Mouse (Mus musculus): ENCODE results near the gene Smg1. TPM values are rescaled to one million over a fixed set of nuclear protein-coding genes. Genes with fewer than 3 reads are reported as not detected.

The Smg1 gene
- total and polyA plus RNA-seq, 2 experiments from 2014 or later, result 16.0 to 44.1 TPM

DNA sequence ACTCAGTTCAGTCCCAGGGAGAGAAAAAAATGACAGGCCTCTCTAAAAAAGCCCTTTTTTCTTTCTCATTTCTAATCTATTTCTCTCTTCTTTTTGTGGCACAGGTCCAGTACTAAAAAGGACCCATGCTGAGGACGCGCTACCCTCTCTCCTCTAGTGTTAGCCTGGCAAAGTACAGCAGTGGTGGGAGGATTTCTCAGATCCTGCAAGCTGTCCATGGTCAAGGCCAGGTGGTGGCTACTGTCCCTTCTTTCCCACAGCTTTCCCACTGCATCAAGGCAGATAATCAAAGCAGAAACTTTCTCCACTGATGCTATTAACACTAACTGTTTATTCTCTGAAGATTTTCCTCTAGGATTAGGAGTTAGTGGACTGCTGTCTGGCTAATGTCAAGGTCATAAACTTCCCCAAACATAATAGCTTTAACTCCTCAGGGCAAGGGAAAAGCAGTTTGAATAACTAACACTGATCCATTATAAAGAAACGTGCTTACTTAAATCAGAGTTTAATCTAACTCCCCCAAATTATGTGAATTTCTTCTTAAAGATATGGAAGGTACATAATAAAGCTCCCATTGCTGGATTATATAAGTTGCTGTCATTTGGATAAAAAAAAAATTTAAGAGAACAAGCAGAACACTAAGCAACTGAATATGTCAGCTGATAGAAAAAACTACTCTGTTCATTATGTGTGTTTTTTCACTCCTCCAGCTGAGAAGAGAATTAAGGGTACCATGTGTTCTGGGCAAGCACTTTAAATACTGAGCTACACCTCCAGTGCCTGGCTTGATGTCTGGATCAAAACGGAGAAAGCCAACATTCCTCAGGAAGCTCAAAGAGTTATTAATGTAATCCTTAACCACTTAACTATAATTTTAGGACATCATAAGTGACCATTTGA, 119.7 kb downstream of the Smg1 start:
- ATAC-seq (ENCODE audit: low FRiP score), result no peak
- 0 out of 2 replicates have a peak, but pooled peaks cover 5% of the 10 kb centered on the region for H3K4me1 ChIP-seq (ENCODE audit: insufficient read depth, low read length)
- DNase-seq (ENCODE audit: low spot score), result no peak
- H3K27me3 ChIP-seq (ENCODE audit: insufficient read depth, low read length), result no peaks in the 10 kb centered on the region
- no peak overlapping the region for H3K4me3 ChIP-seq (ENCODE audit: low read depth, low read length)
- H3K9ac ChIP-seq (replicated peaks; ENCODE audit: low read length, poor library complexity, severe bottlenecking), result no peak overlapping the region
- no peak overlapping the region for H3K27ac ChIP-seq (ENCODE audit: low read depth, low read length)
- no peaks in the 10 kb centered on the region for H3K9me3 ChIP-seq (ENCODE audit: low read length)
- H3K4me2 ChIP-seq (ENCODE audit: low read depth, low read length, poor library complexity, severe bottlenecking), result no peak overlapping the region
- WGBS, result 95% methylated on average over 4 of the region's 4 CpGs
- TF ChIP-seq CTCF (IDR thresholded peaks at IDR 0.05), result no peak
- peaks cover 29% of the 10 kb centered on the region for H3K36me3 ChIP-seq (ENCODE audit: insufficient read depth, low read length)

DNA sequence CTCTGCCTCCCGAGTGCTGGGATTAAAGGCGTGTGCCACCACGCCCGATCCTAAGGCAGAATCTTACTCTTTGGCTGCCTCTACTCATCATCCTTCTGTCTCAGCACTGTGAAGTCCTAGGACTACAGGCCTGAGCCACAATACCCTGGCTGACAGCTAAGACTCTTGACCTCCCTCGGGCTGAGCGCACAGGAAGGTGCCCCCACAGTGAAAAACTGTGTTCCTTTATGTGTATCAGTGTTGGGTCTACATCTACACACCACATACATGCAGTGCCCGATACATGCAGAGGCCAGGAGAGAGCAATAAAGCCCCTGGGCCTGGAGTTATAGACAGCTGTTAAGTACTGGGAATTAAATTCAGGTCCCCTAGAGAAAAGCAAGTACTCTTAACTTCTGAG, 121.2 kb downstream of the Smg1 start:
- no peaks in the 10 kb centered on the region for H3K9me3 ChIP-seq (ENCODE audit: low read length)
- no peaks in the 10 kb centered on the region for H3K27me3 ChIP-seq (ENCODE audit: insufficient read depth, low read length)
- no peak overlapping the region for H3K4me2 ChIP-seq (ENCODE audit: low read depth, low read length, poor library complexity, severe bottlenecking)
- H3K9ac ChIP-seq (replicated peaks; ENCODE audit: low read length, poor library complexity, severe bottlenecking), result no peak overlapping the region
- WGBS, result 96% methylated on average over 7 of the region's 7 CpGs
- H3K36me3 ChIP-seq (ENCODE audit: insufficient read depth, low read length), result peaks cover 29% of the 10 kb centered on the region
- no peak for ATAC-seq (ENCODE audit: low FRiP score)
- no peak overlapping the region for H3K27ac ChIP-seq (ENCODE audit: low read depth, low read length)
- no peak for DNase-seq (ENCODE audit: low spot score)
- TF ChIP-seq CTCF (IDR thresholded peaks at IDR 0.05), result no peak
- no peak overlapping the region for H3K4me3 ChIP-seq (ENCODE audit: low read depth, low read length)
- H3K4me1 ChIP-seq (ENCODE audit: insufficient read depth, low read length), result no peaks in the 10 kb centered on the region

DNA sequence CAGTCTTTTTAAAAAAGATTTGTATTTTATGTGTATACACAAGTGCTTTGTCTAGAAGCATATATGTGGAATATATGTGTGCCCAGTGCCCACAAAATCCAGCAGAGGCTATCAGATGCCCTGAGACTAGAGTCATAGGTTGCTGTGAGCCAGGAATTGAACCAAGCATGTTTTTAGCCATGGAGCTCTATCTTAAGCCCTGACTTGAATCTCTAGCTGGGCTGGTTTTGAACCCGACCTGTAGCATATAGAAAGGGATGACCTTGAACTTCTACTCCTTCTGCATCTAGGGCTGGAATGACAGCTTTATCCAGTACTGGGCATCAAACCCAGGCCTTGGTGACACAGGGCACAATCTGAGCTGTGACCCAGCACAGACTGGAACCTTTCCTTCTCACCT, 122.8 kb downstream of the Smg1 start:
- 78% methylated on average over 1 of the region's 1 CpGs for WGBS
- Histone ChIP-seq H3K4me1 (ENCODE audit: insufficient read depth, low read length) (no peaks in the 10 kb centered on the region), H3K36me3 (ENCODE audit: insufficient read depth, low read length) (peaks cover 29% of the 10 kb centered on the region), H3K27ac (ENCODE audit: low read depth, low read length) (no peak overlapping the region), H3K9ac (replicated peaks; ENCODE audit: low read length, poor library complexity, severe bottlenecking) (no peak overlapping the region), H3K4me2 (ENCODE audit: low read depth, low read length, poor library complexity, severe bottlenecking) (no peak overlapping the region), H3K4me3 (ENCODE audit: low read depth, low read length) (no peak overlapping the region), H3K9me3 (ENCODE audit: low read length) (no peaks in the 10 kb centered on the region), H3K27me3 (ENCODE audit: insufficient read depth, low read length) (no peaks in the 10 kb centered on the region)
- DNase-seq (ENCODE audit: low spot score) (no peak), ATAC-seq (ENCODE audit: low FRiP score) (no peak)
- TF ChIP-seq CTCF (IDR thresholded peaks at IDR 0.05), result no peak

DNA sequence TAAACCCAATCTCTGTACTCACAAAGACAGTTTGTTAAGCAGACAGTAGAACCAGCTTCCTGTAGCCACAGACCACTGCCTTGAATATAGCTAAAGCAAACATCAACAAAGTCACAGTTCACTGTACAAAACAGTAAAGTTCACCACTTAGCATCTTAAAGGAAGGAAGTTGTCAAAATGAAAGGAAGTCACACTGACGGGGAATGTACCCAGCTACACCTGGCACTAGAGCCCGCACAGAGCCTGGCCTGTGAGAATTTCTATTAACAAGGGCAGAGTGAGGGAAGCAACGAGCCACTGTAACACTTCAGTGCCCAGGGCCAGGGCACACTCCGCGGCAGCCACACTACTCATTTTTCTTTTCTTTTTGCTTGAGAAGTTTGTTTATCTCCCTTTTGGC, 123.5 kb downstream of the Smg1 start:
- Histone ChIP-seq H3K4me2 (ENCODE audit: low read depth, low read length, poor library complexity, severe bottlenecking) (no peak overlapping the region), H3K27me3 (ENCODE audit: insufficient read depth, low read length) (no peaks in the 10 kb centered on the region), H3K9ac (replicated peaks; ENCODE audit: low read length, poor library complexity, severe bottlenecking) (no peak overlapping the region), H3K4me3 (ENCODE audit: low read depth, low read length) (no peak overlapping the region), H3K27ac (ENCODE audit: low read depth, low read length) (no peak overlapping the region), H3K4me1 (ENCODE audit: insufficient read depth, low read length) (no peaks in the 10 kb centered on the region), H3K36me3 (ENCODE audit: insufficient read depth, low read length) (peaks cover 29% of the 10 kb centered on the region), H3K9me3 (ENCODE audit: low read length) (no peaks in the 10 kb centered on the region)
- 88% methylated on average over 5 of the region's 5 CpGs for WGBS
- no peak for ATAC-seq (ENCODE audit: low FRiP score)
- TF ChIP-seq CTCF (IDR thresholded peaks at IDR 0.05), result no peak
- DNase-seq (ENCODE audit: low spot score), result no peak

DNA sequence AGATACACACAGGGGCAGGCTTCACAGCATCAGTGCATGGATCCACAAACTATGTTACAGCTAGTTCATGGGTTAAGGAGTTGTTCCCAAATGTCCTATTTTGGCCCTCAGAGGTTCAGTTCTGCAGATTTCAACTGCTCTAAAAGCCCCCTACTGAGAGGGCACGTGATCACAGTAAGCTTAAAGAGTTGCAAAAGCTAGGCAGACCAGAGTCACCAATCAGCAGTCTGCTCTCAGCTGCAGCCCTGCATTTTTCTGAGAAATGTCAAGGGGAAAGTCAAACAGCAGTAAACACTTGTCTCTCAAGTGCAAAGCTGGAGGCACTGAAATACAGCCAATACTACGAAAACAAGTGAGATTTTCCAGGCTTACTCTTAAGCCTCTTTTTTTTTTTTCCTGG, 124.3 kb downstream of the Smg1 start:
- ATAC-seq (ENCODE audit: low FRiP score) (no peak), DNase-seq (ENCODE audit: low spot score) (no peak)
- H3K4me3 ChIP-seq (ENCODE audit: low read depth, low read length), result no peak overlapping the region
- H3K27ac ChIP-seq (ENCODE audit: low read depth, low read length), result no peak overlapping the region
- H3K9me3 ChIP-seq (ENCODE audit: low read length), result no peaks in the 10 kb centered on the region
- H3K27me3 ChIP-seq (ENCODE audit: insufficient read depth, low read length), result no peaks in the 10 kb centered on the region
- WGBS, result 33% methylated on average over 2 of the region's 2 CpGs
- H3K36me3 ChIP-seq (ENCODE audit: insufficient read depth, low read length), result peaks cover 26% of the 10 kb centered on the region
- H3K4me2 ChIP-seq (ENCODE audit: low read depth, low read length, poor library complexity, severe bottlenecking), result no peak overlapping the region
- H3K9ac ChIP-seq (replicated peaks; ENCODE audit: low read length, poor library complexity, severe bottlenecking), result no peak overlapping the region
- no peak for TF ChIP-seq CTCF (IDR thresholded peaks at IDR 0.05)
- H3K4me1 ChIP-seq (ENCODE audit: insufficient read depth, low read length), result no peaks in the 10 kb centered on the region

DNA sequence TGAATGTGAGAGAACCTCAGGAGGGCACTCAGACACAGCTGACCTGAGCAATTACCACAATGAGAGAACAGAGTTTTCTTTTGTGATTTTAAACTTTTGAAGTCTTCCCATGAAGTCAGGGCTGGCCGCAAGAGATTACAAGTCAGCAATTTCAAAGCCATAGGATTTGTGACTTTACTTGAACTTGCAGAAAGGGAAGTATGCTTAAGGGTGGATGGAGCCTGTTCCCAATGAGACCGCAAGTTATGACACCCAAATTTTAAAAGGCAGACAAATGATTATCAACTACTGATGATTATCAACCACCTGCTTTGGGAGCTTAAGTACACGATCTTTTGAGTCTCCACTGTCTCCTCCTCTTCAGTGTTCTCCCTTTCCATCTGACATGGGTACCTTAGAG, 125.0 kb downstream of the Smg1 start:
- ATAC-seq (ENCODE audit: low FRiP score) (no peak), DNase-seq (ENCODE audit: low spot score) (no peak)
- WGBS, result 82% methylated on average over 3 of the region's 3 CpGs
- no peak overlapping the region for H3K4me3 ChIP-seq (ENCODE audit: low read depth, low read length)
- peaks cover 28% of the 10 kb centered on the region for H3K36me3 ChIP-seq (ENCODE audit: insufficient read depth, low read length)
- H3K9ac ChIP-seq (replicated peaks; ENCODE audit: low read length, poor library complexity, severe bottlenecking), result no peak overlapping the region
- no peak overlapping the region for H3K27ac ChIP-seq (ENCODE audit: low read depth, low read length)
- no peaks in the 10 kb centered on the region for H3K27me3 ChIP-seq (ENCODE audit: insufficient read depth, low read length)
- peaks cover 4% of the 10 kb centered on the region; the same call in 1 of the 2 replicates for H3K4me1 ChIP-seq (ENCODE audit: insufficient read depth, low read length)
- H3K4me2 ChIP-seq (ENCODE audit: low read depth, low read length, poor library complexity, severe bottlenecking), result no peak overlapping the region
- H3K9me3 ChIP-seq (ENCODE audit: low read length), result no peaks in the 10 kb centered on the region
- TF ChIP-seq CTCF (IDR thresholded peaks at IDR 0.05), result no peak
